Mouse (Mus musculus) limb, embryonic 14.5 days (tissue): ENCODE results near the gene Gal3st2. TPM values are rescaled to one million over a fixed set of nuclear protein-coding genes. Genes with fewer than 3 reads are reported as not detected.
"Not testable (repeated sequence)": the region's sequence is repeated elsewhere in the genome, so short reads cannot be mapped to it uniquely, and the experiment has no call there.

ENCODE experiments used
- ATAC-seq: fragments of 200-750 bp; cut with Nextera tagmentation; 2 replicates; pipeline ENCODE4 v1.8.0; 2017; ENCODE audit warnings: low read depth, moderate number of reproducible peaks, moderate TSS enrichment; ENCODE audit not compliant: low FRiP score
- DNase-seq: peaks from one replicate; pipeline ENCODE4 v3.0.0-alpha.2; 2015; ENCODE audit warnings: low spot score
- H3K27ac ChIP-seq: fragments of 300-500 bp; sonication (generic); replicated peaks from 2 replicates; pipeline ENCODE4 v1.5.1; 2014; ENCODE audit warnings: low read depth, mild to moderate bottlenecking, low read length, moderate library complexity, mixed read lengths
- H3K27me3 ChIP-seq: fragments of 300-500 bp; sonication (generic); 2 replicates; pipeline ENCODE4 v1.6.1; 2014; ENCODE audit warnings: low read length, mixed read lengths; ENCODE audit not compliant: control insufficient read depth, insufficient read depth
- H3K36me3 ChIP-seq: fragments of 300-500 bp; sonication (generic); 2 replicates; pipeline ENCODE4 v1.6.1; 2014; ENCODE audit warnings: mild to moderate bottlenecking, low read length, moderate library complexity, mixed read lengths; ENCODE audit not compliant: control insufficient read depth, insufficient read depth
- H3K4me1 ChIP-seq: fragments of 300-500 bp; sonication (generic); 2 replicates; pipeline ENCODE4 v1.6.1; 2014; ENCODE audit warnings: antibody characterized with exemption, low read length, mixed read lengths; ENCODE audit not compliant: control insufficient read depth, insufficient read depth
- H3K4me2 ChIP-seq: fragments of 300-500 bp; sonication (generic); replicated peaks from 2 replicates; pipeline ENCODE4 v1.6.1; 2014; ENCODE audit warnings: low read depth, mild to moderate bottlenecking, low read length, moderate library complexity; ENCODE audit not compliant: severe bottlenecking
- H3K4me3 ChIP-seq: fragments of 300-500 bp; sonication (generic); replicated peaks from 2 replicates; pipeline ENCODE4 v1.5.1; 2014; ENCODE audit warnings: low read length
- H3K9ac ChIP-seq: fragments of 300-500 bp; sonication (generic); 2 replicates; pipeline ENCODE4 v1.6.1; 2014; ENCODE audit warnings: mild to moderate bottlenecking, low read depth, low read length, moderate library complexity; ENCODE audit not compliant: severe bottlenecking
- H3K9me3 ChIP-seq: fragments of 300-500 bp; sonication (generic); 2 replicates; pipeline ENCODE4 v1.6.1; 2016; ENCODE audit warnings: low read length; ENCODE audit not compliant: control insufficient read depth
- POLR2A ChIP-seq: fragments of 200-500 bp; IDR thresholded peaks from 2 replicates; pipeline ENCODE4 v1.8.0; 2012; ENCODE audit warnings: inconsistent platforms, mild to moderate bottlenecking, moderate library complexity, borderline replicate concordance; ENCODE audit not compliant: insufficient read depth, insufficient read length; ENCODE audit errors: extremely low read depth
- WGBS: fragments of 180-500 bp; shearing (Covaris S2); extraction: QIAGEN DNeasy Blood & Tissue Kit; methylation state at CpG from one replicate; pipeline ENCODE4 v1.1.7; 2014; 5-methylcytosine and 5-hydroxymethylcytosine counted together
- polyA plus RNA-seq, 2 experiments: library from polyadenylated mRNA; depleted of rRNA in 1 of 2; stranded (reverse) in 1 of 2; unstranded in 1 of 2; fragments of >200 nt; fragmentation: Nextera tagmentation in 1 of 2; extraction: Ambion mirVana in 1 of 2; gene quantifications; 2 replicates each; pipeline versions ENCODE4 v1.2.1 to v1.2.3; 2012 to 2014

The Gal3st2 gene
- polyA plus RNA-seq (2012; rRNA removed), result 0.23 and 0.54 TPM in 2 replicates
- 0.08 TPM in 1 of 2 replicates, not detected in the other for polyA plus RNA-seq (2014; fragmentation: Nextera tagmentation; extraction: Ambion mirVana)

- H3K4me2 ChIP-seq, H3K27ac ChIP-seq, H3K4me3 ChIP-seq, H3K9me3 ChIP-seq, H3K9ac ChIP-seq, H3K4me1 ChIP-seq, ATAC-seq, H3K27me3 ChIP-seq, H3K36me3 ChIP-seq, DNase-seq: not testable (repeated sequence)
- 66% methylated on average over 2 of the region's 2 CpGs for WGBS
These were observed at the start of gene Gal3st2 for GRCm38 (mm10) chr1:93861048-93861447. TSS of gene Gal3st2 (plus strand) at chr1:93861306.

- Histone ChIP-seq H3K36me3 (peaks cover 88% of the 10 kb centered on the region), H3K27ac (no peak overlapping the region), H3K9ac (no peak overlapping the region), H3K9me3 (no peaks in the 10 kb centered on the region), H3K4me1 (no peaks in the 10 kb centered on the region), H3K27me3 (no peaks in the 10 kb centered on the region), H3K4me2 (no peak overlapping the region), H3K4me3 (no peak overlapping the region)
- ATAC-seq, result no peak
- 94% methylated on average over 8 of the region's 8 CpGs for WGBS
- no peak for DNase-seq
- TF ChIP-seq POLR2A, result no peak
These were observed 49.5 kb upstream of the Gal3st2 start for GRCm38 (mm10) chr1:93811495-93812039.

- no peak overlapping the region for H3K9ac ChIP-seq
- no peak for TF ChIP-seq POLR2A
- no peak for DNase-seq
- 92% methylated on average over 8 of the region's 8 CpGs for WGBS
- H3K4me2 ChIP-seq, result no peak overlapping the region
- no peaks in the 10 kb centered on the region for H3K9me3 ChIP-seq
- no peak overlapping the region for H3K4me3 ChIP-seq
- H3K4me1 ChIP-seq, result no peaks in the 10 kb centered on the region
- no peak overlapping the region for H3K27ac ChIP-seq
- H3K27me3 ChIP-seq, result no peaks in the 10 kb centered on the region
- no peak for ATAC-seq
- H3K36me3 ChIP-seq, result peaks cover 82% of the 10 kb centered on the region
These were observed 43.1 kb upstream of the Gal3st2 start for GRCm38 (mm10) chr1:93817823-93818532.

- no peaks in the 10 kb centered on the region for H3K9me3 ChIP-seq
- no peaks in the 10 kb centered on the region for H3K27me3 ChIP-seq
- no peak overlapping the region for H3K27ac ChIP-seq
- no peak for DNase-seq
- peaks cover 74% of the 10 kb centered on the region for H3K36me3 ChIP-seq
- WGBS, result 83% methylated on average over 7 of the region's 7 CpGs
- no peak for ATAC-seq
- H3K4me3 ChIP-seq, result no peak overlapping the region
- TF ChIP-seq POLR2A, result no peak
- H3K9ac ChIP-seq, result no peak overlapping the region
- H3K4me1 ChIP-seq, result no peaks in the 10 kb centered on the region
- H3K4me2 ChIP-seq, result no peak overlapping the region
These were observed 42.4 kb upstream of the Gal3st2 start for GRCm38 (mm10) chr1:93818722-93819121.

GRCm38 (mm10) chr1:93823796-93824495, 37.2 kb upstream of the Gal3st2 start:
- H3K4me3 ChIP-seq, result no peak overlapping the region
- 81% methylated on average over 3 of the region's 3 CpGs for WGBS

More at GRCm38 (mm10) chr1:93823796-93824495, 37.2 kb upstream of the Gal3st2 start:
- Histone ChIP-seq H3K4me2 (no peak overlapping the region), H3K27ac (no peak overlapping the region), H3K27me3 (no peaks in the 10 kb centered on the region), H3K9me3 (no peaks in the 10 kb centered on the region), H3K36me3 (peaks cover 22% of the 10 kb centered on the region), H3K4me1 (peaks cover 7% of the 10 kb centered on the region; the same call in 1 of the 2 replicates), H3K9ac (no peak overlapping the region)
- DNase-seq (no peak), ATAC-seq (no peak)
- no peak for TF ChIP-seq POLR2A
